Mouse (Mus musculus): ENCODE data around the gene Cdh18.

DNA sequence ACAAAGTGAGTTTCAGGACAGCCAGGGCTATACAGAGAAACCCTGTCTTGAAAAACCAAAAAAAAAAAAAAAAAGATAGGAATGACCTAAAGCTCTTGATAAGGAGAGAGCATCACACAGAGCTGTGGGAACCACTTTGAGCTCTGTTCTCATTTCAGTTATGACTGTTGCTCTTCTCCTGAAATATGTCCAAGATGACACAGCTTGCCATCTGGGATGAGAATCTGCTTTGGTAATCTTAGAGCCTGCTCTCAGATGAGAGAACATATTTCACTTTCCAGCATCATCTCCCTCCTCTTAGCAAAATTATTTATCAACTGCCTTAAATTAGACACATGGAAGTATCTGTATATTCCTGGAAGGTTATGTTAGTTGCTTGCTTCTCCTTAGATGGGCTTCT lies 365.6 kb downstream of the Cdh18 start:
- TF ChIP-seq CTCF (IDR thresholded peaks at IDR 0.05 in 2 of 3, conservative IDR thresholded peaks at IDR 0.05 in 1 of 3; ENCODE audit: control insufficient read depth in 1 of 3, insufficient read depth in 1 of 3, low read depth in 2 of 3, low read length in 3 of 3, poor library complexity in 1 of 3, severe bottlenecking in 1 of 3) (no peak), ZC3H11A (IDR thresholded peaks at IDR 0.05; ENCODE audit: low read depth, low read length) (no peak), CHD2 (IDR thresholded peaks at IDR 0.05; ENCODE audit: low read length) (no peak), MAX (IDR thresholded peaks at IDR 0.05; ENCODE audit: low read length) (no peak), POLR2A (IDR thresholded peaks at IDR 0.05; ENCODE audit: control insufficient read depth in 1 of 2, insufficient read depth in 1 of 2, low read depth in 1 of 2, low read length in 2 of 2, poor library complexity in 1 of 2) (no peak), RCOR1 (IDR thresholded peaks at IDR 0.05; ENCODE audit: low read depth, low read length) (no peak), SMC3 (IDR thresholded peaks at IDR 0.05; ENCODE audit: low read depth, low read length) (no peak), E2F4 (IDR thresholded peaks at IDR 0.05; ENCODE audit: borderline replicate concordance, low read depth, low read length) (no peak), MAFK (IDR thresholded peaks at IDR 0.05; ENCODE audit: borderline replicate concordance, low read depth, low read length) (no peak), POLR2AphosphoS5 (IDR thresholded peaks at IDR 0.05; ENCODE audit: borderline replicate concordance, low read depth, low read length) (no peak), SIN3A (IDR thresholded peaks at IDR 0.05; ENCODE audit: low read length) (no peak), EP300 (IDR thresholded peaks at IDR 0.05; ENCODE audit: low read depth in 1 of 2, low read length in 2 of 2) (no peak), TAL1 (IDR thresholded peaks at IDR 0.05; ENCODE audit: low read length) (no peak), MXI1 (IDR thresholded peaks at IDR 0.05; ENCODE audit: low read depth, low read length) (no peak)
